Mouse (Mus musculus): ENCODE measurements around the gene Spns3. TPM values are rescaled to one million over a fixed set of nuclear protein-coding genes. Genes with fewer than 3 reads are reported as not detected.
A peak's percentile ranks its signal among the peaks of the same experiment; 100 is the strongest.

Spns3 gene
- total and polyA plus RNA-seq, 3 experiments = 0.31 TPM; not detected in 2

DNA sequence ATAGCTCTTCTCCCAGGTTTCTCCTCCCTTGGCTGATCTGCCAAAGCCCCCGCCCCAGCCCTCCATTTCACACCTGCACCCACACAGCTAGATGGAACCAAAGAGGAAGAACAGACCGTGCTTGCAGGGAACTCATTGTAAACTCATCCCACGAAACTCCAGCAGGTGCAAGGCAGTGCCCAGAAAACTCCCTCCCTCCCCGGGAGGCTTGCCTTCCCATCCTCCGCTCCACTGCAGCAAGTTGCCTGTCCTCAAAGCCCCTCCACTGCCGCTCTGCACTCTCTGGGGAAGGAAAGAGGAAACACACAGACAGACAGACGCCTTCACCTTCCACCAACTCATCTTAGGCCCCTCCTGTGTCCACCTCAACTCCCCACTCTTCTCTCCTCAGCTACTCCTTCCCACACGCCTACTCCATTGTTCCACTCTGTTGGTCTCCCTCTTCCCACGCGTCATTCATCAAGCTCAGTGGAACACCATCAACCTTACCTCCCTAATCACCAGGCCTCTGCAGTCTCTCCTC is 16.6 kb upstream of the Spns3 start:
- no peaks in the 10 kb centered on the region for H3K79me2 ChIP-seq (replicated peaks; ENCODE audit: control insufficient read depth, insufficient read depth, low read length)
- no peaks in the 10 kb centered on the region for H3K36me3 ChIP-seq (ENCODE audit: control insufficient read depth, insufficient read depth, low read length)
- H3K27ac ChIP-seq = no peak overlapping the region
- 46% methylated on average over 10 of the region's 10 CpGs for WGBS
- no peak for TF ChIP-seq POLR2A (IDR thresholded peaks at IDR 0.05; ENCODE audit: insufficient read depth, low read depth, low read length)
- TF ChIP-seq CTCF (IDR thresholded peaks at IDR 0.05) = no peak
- no peak for TF ChIP-seq EP300 (IDR thresholded peaks at IDR 0.05; ENCODE audit: insufficient read depth, low read depth, low read length)
- H3K4me1 ChIP-seq (ENCODE audit: control insufficient read depth, insufficient read depth, low read length) = peaks cover 3% of the 10 kb centered on the region
- no peak overlapping the region for H3K4me3 ChIP-seq
- H3K9ac ChIP-seq (ENCODE audit: low read depth, low read length) = no peak overlapping the region
- no peak for DNase-seq
- no peaks in the 10 kb centered on the region for H3K27me3 ChIP-seq (ENCODE audit: control insufficient read depth, insufficient read depth, low read length)
- intact Hi-C loops (cut with DNase I) = no loop called here

DNA sequence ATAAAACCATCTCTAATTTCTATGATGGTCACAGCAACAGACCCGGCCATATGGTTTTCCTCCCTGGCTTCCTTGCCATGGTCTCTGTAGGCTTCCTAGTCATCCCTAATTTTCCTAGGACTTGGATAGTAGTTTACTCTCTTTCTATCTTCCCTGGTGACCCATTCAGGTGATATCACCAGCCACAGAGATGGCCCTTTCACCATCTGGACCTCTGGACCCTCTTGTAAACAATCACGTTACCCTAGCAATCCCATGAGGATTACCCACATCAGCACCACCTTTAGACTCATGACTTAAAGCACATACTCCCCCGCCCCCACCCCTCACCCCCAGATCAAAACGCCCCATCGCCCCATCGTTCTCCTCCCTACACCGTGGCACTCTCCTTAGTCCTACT is 16.0 kb upstream of the Spns3 start:
- H3K4me3 ChIP-seq = no peak overlapping the region
- H3K79me2 ChIP-seq (replicated peaks; ENCODE audit: control insufficient read depth, insufficient read depth, low read length) = no peaks in the 10 kb centered on the region
- H3K36me3 ChIP-seq (ENCODE audit: control insufficient read depth, insufficient read depth, low read length) = no peaks in the 10 kb centered on the region
- TF ChIP-seq EP300 (IDR thresholded peaks at IDR 0.05; ENCODE audit: insufficient read depth, low read depth, low read length) (no peak), CTCF (IDR thresholded peaks at IDR 0.05) (no peak), POLR2A (IDR thresholded peaks at IDR 0.05; ENCODE audit: insufficient read depth, low read depth, low read length) (no peak)
- WGBS = 78% methylated on average over 7 of the region's 7 CpGs
- no peak for DNase-seq
- intact Hi-C loops (cut with DNase I) = no loop called here
- H3K27ac ChIP-seq = no peak overlapping the region
- no peaks in the 10 kb centered on the region for H3K27me3 ChIP-seq (ENCODE audit: control insufficient read depth, insufficient read depth, low read length)
- no peak overlapping the region for H3K9ac ChIP-seq (ENCODE audit: low read depth, low read length)
- peaks cover 3% of the 10 kb centered on the region for H3K4me1 ChIP-seq (ENCODE audit: control insufficient read depth, insufficient read depth, low read length)

DNA sequence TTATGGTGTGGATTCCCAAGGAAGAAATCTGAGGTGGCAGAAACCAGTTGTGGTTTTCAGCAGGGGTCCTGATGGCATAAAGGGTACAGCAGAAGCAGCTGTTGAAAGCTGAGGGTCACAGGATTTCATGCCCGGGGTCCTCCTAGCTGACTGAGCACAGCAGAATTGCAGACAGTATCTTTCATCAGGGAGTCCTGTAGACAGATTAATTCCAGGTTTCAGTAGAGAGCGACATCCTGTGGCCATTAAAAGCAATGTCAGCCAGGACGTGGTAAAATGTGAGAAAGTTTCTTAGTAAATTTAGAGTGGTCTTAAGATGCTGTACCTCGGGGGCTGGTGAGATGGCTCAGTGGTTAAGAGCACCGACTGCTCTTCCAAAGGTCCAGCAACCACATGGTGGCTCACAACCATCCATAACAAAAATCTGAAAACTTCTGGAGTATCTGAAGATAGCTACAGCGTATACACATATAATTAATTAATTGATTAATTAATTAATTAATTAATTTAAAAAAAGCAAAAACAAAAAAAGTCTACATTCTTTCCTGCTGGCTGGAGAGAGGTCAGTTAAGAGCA is 14.0 kb upstream of the Spns3 start:
- Histone ChIP-seq H3K9ac (ENCODE audit: low read depth, low read length) (no peak overlapping the region), H3K79me2 (replicated peaks; ENCODE audit: control insufficient read depth, insufficient read depth, low read length) (no peaks in the 10 kb centered on the region), H3K4me3 (no peak overlapping the region), H3K36me3 (ENCODE audit: control insufficient read depth, insufficient read depth, low read length) (no peaks in the 10 kb centered on the region), H3K27ac (no peak overlapping the region), H3K27me3 (ENCODE audit: control insufficient read depth, insufficient read depth, low read length) (no peaks in the 10 kb centered on the region), H3K4me1 (ENCODE audit: control insufficient read depth, insufficient read depth, low read length) (no peaks in the 10 kb centered on the region)
- TF ChIP-seq EP300 (IDR thresholded peaks at IDR 0.05; ENCODE audit: insufficient read depth, low read depth, low read length) (0 out of 2 replicates have a peak, but pooled peaks have one; percentile 53), POLR2A (IDR thresholded peaks at IDR 0.05; ENCODE audit: insufficient read depth, low read depth, low read length) (no peak), CTCF (IDR thresholded peaks at IDR 0.05) (peak; percentile 97; the same call in 1 of the 2 replicates)
- 21% methylated on average over 6 of the region's 6 CpGs for WGBS
- peak in 1 of 2 experiments; percentile 17 for DNase-seq
- intact Hi-C loops (cut with DNase I) = loop anchor here (1.0 to 2.0 kb wide), 5 partner anchors 74 to 340 kb away; partner anchors contain the start of gene Mybbp1a

DNA sequence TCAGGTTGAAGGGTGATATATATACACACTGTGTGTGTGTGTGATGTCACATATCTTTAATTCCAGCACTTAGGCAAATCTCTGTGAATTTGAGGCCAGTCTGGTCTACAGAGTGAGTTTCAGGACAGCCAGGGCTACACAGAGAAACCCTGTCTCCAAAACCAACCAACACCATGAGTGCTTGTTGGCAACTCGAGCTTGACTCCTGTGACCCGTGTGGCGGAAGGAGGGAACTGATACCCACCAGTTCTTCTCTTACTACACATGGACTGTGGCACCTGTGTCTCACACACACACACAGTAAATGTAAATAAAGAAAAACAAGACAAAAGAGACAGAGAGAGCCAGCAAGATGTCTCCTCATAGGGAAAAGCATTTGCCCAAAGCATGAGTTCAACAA is 10.4 kb upstream of the Spns3 start:
- no peak for DNase-seq
- WGBS = 71% methylated on average over 3 of the region's 3 CpGs
- Histone ChIP-seq H3K9ac (ENCODE audit: low read depth, low read length) (no peak overlapping the region), H3K27ac (no peak overlapping the region), H3K79me2 (replicated peaks; ENCODE audit: control insufficient read depth, insufficient read depth, low read length) (no peaks in the 10 kb centered on the region), H3K36me3 (ENCODE audit: control insufficient read depth, insufficient read depth, low read length) (no peaks in the 10 kb centered on the region), H3K27me3 (ENCODE audit: control insufficient read depth, insufficient read depth, low read length) (no peaks in the 10 kb centered on the region), H3K4me1 (ENCODE audit: control insufficient read depth, insufficient read depth, low read length) (no peaks in the 10 kb centered on the region), H3K4me3 (no peak overlapping the region)
- TF ChIP-seq EP300 (IDR thresholded peaks at IDR 0.05; ENCODE audit: insufficient read depth, low read depth, low read length) (no peak), POLR2A (IDR thresholded peaks at IDR 0.05; ENCODE audit: insufficient read depth, low read depth, low read length) (no peak), CTCF (IDR thresholded peaks at IDR 0.05) (no peak)
- intact Hi-C loops (cut with DNase I) = no loop called here

DNA sequence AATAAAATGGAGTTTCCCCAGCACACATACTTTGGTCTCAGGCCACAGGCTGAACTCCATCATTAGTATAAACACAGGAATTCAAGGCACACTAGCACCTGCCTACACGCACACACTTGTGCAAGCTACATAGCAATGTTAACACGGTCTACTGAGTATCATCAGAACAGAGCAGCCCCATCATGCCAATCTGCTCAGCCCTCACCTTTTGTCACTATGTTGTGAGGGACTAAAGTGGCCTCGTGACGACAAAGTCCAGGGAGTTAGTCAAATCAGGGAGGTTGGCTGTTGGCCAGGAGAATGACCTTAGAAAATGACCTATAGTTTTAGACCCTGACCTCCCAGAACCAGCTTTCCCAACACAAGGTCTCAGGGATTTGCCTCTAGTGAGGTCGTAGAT is 7.8 kb upstream of the Spns3 start:
- WGBS = 62% methylated on average over 5 of the region's 5 CpGs
- Histone ChIP-seq H3K27me3 (ENCODE audit: control insufficient read depth, insufficient read depth, low read length) (no peaks in the 10 kb centered on the region), H3K9ac (ENCODE audit: low read depth, low read length) (no peak overlapping the region), H3K79me2 (replicated peaks; ENCODE audit: control insufficient read depth, insufficient read depth, low read length) (no peaks in the 10 kb centered on the region), H3K36me3 (ENCODE audit: control insufficient read depth, insufficient read depth, low read length) (no peaks in the 10 kb centered on the region), H3K4me3 (no peak overlapping the region), H3K4me1 (ENCODE audit: control insufficient read depth, insufficient read depth, low read length) (no peaks in the 10 kb centered on the region), H3K27ac (no peak overlapping the region)
- no peak for DNase-seq
- TF ChIP-seq EP300 (IDR thresholded peaks at IDR 0.05; ENCODE audit: insufficient read depth, low read depth, low read length) (no peak), POLR2A (IDR thresholded peaks at IDR 0.05; ENCODE audit: insufficient read depth, low read depth, low read length) (no peak), CTCF (IDR thresholded peaks at IDR 0.05) (no peak)
- intact Hi-C loops (cut with DNase I) = no loop called here

DNA sequence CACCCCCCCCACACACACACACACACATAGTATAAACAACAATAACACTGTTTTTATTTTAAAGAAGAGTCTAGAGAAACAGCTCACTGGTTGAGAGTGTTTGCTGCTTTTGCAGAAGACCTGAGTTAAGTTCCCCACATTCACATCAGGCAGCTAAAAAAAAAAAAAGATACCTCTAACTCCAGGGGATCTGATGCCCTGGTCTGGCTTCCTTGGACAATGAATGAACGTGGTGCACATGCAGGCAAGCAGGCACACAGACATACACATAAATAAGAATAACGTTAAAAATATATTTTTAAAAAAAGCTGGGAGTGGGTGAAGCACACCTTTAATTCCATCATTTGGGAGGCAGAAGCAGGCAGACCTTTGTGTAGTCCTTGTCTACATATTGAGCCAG is 6.6 kb upstream of the Spns3 start:
- no peaks in the 10 kb centered on the region for H3K36me3 ChIP-seq (ENCODE audit: control insufficient read depth, insufficient read depth, low read length)
- DNase-seq = no peak
- intact Hi-C loops (cut with DNase I) = no loop called here
- no peak overlapping the region for H3K9ac ChIP-seq (ENCODE audit: low read depth, low read length)
- H3K27me3 ChIP-seq (ENCODE audit: control insufficient read depth, insufficient read depth, low read length) = no peaks in the 10 kb centered on the region
- no peaks in the 10 kb centered on the region for H3K79me2 ChIP-seq (replicated peaks; ENCODE audit: control insufficient read depth, insufficient read depth, low read length)
- 70% methylated on average over 2 of the region's 2 CpGs for WGBS
- no peak for TF ChIP-seq EP300 (IDR thresholded peaks at IDR 0.05; ENCODE audit: insufficient read depth, low read depth, low read length)
- no peak for TF ChIP-seq CTCF (IDR thresholded peaks at IDR 0.05)
- TF ChIP-seq POLR2A (IDR thresholded peaks at IDR 0.05; ENCODE audit: insufficient read depth, low read depth, low read length) = no peak
- H3K4me3 ChIP-seq = no peak overlapping the region
- H3K4me1 ChIP-seq (ENCODE audit: control insufficient read depth, insufficient read depth, low read length) = no peaks in the 10 kb centered on the region
- H3K27ac ChIP-seq = no peak overlapping the region
